Mouse (Mus musculus): ENCODE measurements around the gene Dok1.

Gene Dok1

GRCm38 (mm10) chr6:83033249-83034185, at the start of gene Dok1, which contains the start of gene Loxl3:
TSS of gene Dok1 (minus strand) at chr6:83033471.
TSS of gene Loxl3 (plus strand) at chr6:83034173.
- no peak for DNase-seq (ENCODE audit: low spot score)

- DNase-seq (ENCODE audit: low spot score): no peak
These were observed 46.9 kb upstream of the Dok1 start for GRCm38 (mm10) chr6:83080210-83080609.

GRCm38 (mm10) chr6:83078324-83078858, 45.1 kb upstream of the Dok1 start:
- peak; percentile 99 for DNase-seq (ENCODE audit: low spot score)

GRCm38 (mm10) chr6:83077630-83078323, 44.5 kb upstream of the Dok1 start, which contains the start of gene Pcgf1:
TSS of gene Pcgf1 (plus strand) at chr6:83077869.
- peak; percentile 35 for DNase-seq (ENCODE audit: low spot score)

- DNase-seq (ENCODE audit: low spot score): no peak
These were observed 41.7 kb upstream of the Dok1 start for GRCm38 (mm10) chr6:83074979-83075378.

GRCm38 (mm10) chr6:83071220-83071619, 37.9 kb upstream of the Dok1 start:
- no peak for DNase-seq (ENCODE audit: low spot score)

- DNase-seq (ENCODE audit: low spot score): no peak
These were observed 37.3 kb upstream of the Dok1 start for GRCm38 (mm10) chr6:83070311-83071219.

- DNase-seq (ENCODE audit: low spot score): no peak
These were observed 36.8 kb upstream of the Dok1 start, which contains the start of gene Tlx2 for GRCm38 (mm10) chr6:83070247-83070310. TSS of gene Tlx2 (minus strand) at chr6:83070293.

- no peak for DNase-seq (ENCODE audit: low spot score)
These were observed 36.4 kb upstream of the Dok1 start for GRCm38 (mm10) chr6:83069488-83070246.

- no peak for DNase-seq (ENCODE audit: low spot score)
These were observed 35.6 kb upstream of the Dok1 start for GRCm38 (mm10) chr6:83068706-83069487.

- DNase-seq (ENCODE audit: low spot score): no peak
These were observed 35.0 kb upstream of the Dok1 start for GRCm38 (mm10) chr6:83068221-83068620.

- no peak for DNase-seq (ENCODE audit: low spot score)
These were observed 33.2 kb upstream of the Dok1 start for GRCm38 (mm10) chr6:83066441-83066840.

- DNase-seq (ENCODE audit: low spot score): no peak
These were observed 32.7 kb upstream of the Dok1 start for GRCm38 (mm10) chr6:83065995-83066394.

- DNase-seq (ENCODE audit: low spot score): no peak
These were observed 25.5 kb upstream of the Dok1 start for GRCm38 (mm10) chr6:83058725-83059124.

GRCm38 (mm10) chr6:83057790-83058189, 24.5 kb upstream of the Dok1 start, which contains the start of gene Dqx1:
TSS of gene Dqx1 (plus strand) at chr6:83057844.
- no peak for DNase-seq (ENCODE audit: low spot score)

GRCm38 (mm10) chr6:83054871-83055431, 21.7 kb upstream of the Dok1 start, which contains the start of gene Htra2:
TSS of gene Htra2 (minus strand) at chr6:83055273.
- DNase-seq (ENCODE audit: low spot score): no peak

- peak; percentile 93 for DNase-seq (ENCODE audit: low spot score)
These were observed 21.0 kb upstream of the Dok1 start, which contains the start of gene Aup1 for GRCm38 (mm10) chr6:83054074-83054851. TSS of gene Aup1 (plus strand) at chr6:83054521.

- no peak for DNase-seq (ENCODE audit: low spot score)
These were observed 20.1 kb upstream of the Dok1 start for GRCm38 (mm10) chr6:83053136-83053960.
